Mouse (Mus musculus): ENCODE measurements around the gene Rxfp2. TPM values are rescaled to one million over a fixed set of nuclear protein-coding genes. Genes with fewer than 3 reads are reported as not detected.

Gene Rxfp2
- polyA plus RNA-seq (2017; shearing (Covaris generic)), result under 1 TPM in 1 of 2 experiments, not detected in 1; 0.45 TPM

DNA sequence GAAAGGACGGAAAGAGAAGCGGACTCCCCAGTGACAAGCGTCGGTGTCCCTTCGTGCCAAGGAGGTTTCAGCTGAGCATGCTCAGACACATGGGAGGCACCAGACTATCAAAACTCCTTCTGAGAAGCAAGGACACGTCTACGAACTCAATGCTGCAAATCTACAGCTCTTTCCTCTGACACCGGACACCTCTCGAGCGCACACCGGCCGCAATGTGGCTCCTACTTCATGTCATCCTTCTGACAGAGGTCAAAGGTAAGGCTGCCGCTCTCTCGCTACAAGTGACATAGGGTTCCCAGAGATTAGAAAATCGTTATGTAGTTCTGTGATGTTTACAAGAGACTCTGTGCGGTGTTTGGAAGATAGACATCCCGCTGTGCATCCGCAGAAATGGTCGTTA lies at the start of gene Rxfp2:
TSS of gene Rxfp2 (plus strand) at position 20 of the 400 bp plus-strand sequence.

GRCm38 (mm10) chr5:150118455-150119241 lies 100.2 kb downstream of the Rxfp2 start, which contains the start of gene Fry:
TSS of gene Fry (plus strand) at chr5:150118645.

Other genes with a start within 250 kb of the Rxfp2 start
- gene Fry, start 100.0 kb downstream of the Rxfp2 start, polyA plus RNA-seq (2017; shearing (Covaris generic)), result 10 to 100 TPM; 13.5 to 18.7 TPM

Data from activated CD4-positive, CD25-positive, alpha-beta regulatory T cell (primary cell).